Mouse (Mus musculus): ENCODE measurements at regions not wholly inside any gene's neighbourhood (a gene's known extent, or its start where the extent isn't known, plus 50 kb on each side); places are given as distances from the start of the nearest gene placed in this dataset.

DNA sequence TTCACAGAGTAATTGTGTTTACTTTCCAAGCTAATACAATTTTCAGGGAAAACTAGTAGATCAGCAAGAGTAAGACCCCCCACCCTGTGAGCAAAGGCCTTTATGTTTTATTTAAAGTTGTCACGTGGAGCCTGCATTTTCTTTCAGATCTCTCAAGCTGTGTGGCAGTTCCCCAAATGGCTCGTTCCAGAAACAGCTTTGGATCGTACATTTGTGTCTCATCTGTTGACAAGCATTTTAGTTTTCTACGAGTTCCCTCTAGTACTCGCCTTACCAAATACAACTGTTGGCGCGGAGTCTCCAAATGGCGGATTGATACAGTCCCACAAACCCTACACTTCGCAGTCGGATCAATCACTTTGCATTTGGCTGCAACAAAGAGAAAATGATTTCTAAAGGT, 203.6 kb downstream of the Rnf144a start:
- TF ChIP-seq CTCF (IDR thresholded peaks at IDR 0.05; ENCODE audit: low read depth) (no peak), EP300 (optimal IDR thresholded peaks at IDR 0.05) (no peak)

Measured in stomach, postnatal 0 days (tissue).